Mouse (Mus musculus): ENCODE data around the gene Ankrd33. TPM values are rescaled to one million over a fixed set of nuclear protein-coding genes. Genes with fewer than 3 reads are reported as not detected.

The Ankrd33 gene
- polyA plus RNA-seq, 1 experiment from 2014 or later, result not detected

GRCm38 (mm10) chr15:101144779-101145178 is 29.2 kb downstream of the Ankrd33 start:
- Histone ChIP-seq H3K9ac (replicated peaks; ENCODE audit: low read length) (no peak overlapping the region), H3K4me2 (ENCODE audit: low read length) (no peak overlapping the region), H3K9me3 (ENCODE audit: control insufficient read depth, low read length) (no peaks in the 10 kb centered on the region), H3K4me3 (replicated peaks; ENCODE audit: low read depth, low read length) (no peak overlapping the region), H3K27ac (replicated peaks; ENCODE audit: low read depth, low read length) (no peak overlapping the region), H3K4me1 (ENCODE audit: control insufficient read depth, insufficient read depth, low read length) (peaks cover 18% of the 10 kb centered on the region; the same call in 1 of the 2 replicates), H3K27me3 (ENCODE audit: control insufficient read depth, insufficient read depth, low read length) (no peaks in the 10 kb centered on the region), H3K36me3 (ENCODE audit: control insufficient read depth, insufficient read depth, low read length) (no peaks in the 10 kb centered on the region)
- 85% methylated on average over 8 of the region's 8 CpGs for WGBS
- no peak for ATAC-seq (ENCODE audit: low FRiP score, low TSS enrichment)
- no peak for DNase-seq

GRCm38 (mm10) chr15:101145424-101146099 is 30.0 kb downstream of the Ankrd33 start:
- peak; percentile 88 for ATAC-seq (ENCODE audit: low FRiP score, low TSS enrichment)
- no peak overlapping the region for H3K4me3 ChIP-seq (replicated peaks; ENCODE audit: low read depth, low read length)

GRCm38 (mm10) chr15:101146100-101146965 is 30.8 kb downstream of the Ankrd33 start:
- WGBS, result 69% methylated on average over 15 of the region's 15 CpGs
- H3K9ac ChIP-seq (replicated peaks; ENCODE audit: low read length), result no peak overlapping the region
- ATAC-seq (ENCODE audit: low FRiP score, low TSS enrichment), result no peak

More at GRCm38 (mm10) chr15:101145424-101146099, 30.0 kb downstream of the Ankrd33 start:
- H3K4me1 ChIP-seq (ENCODE audit: control insufficient read depth, insufficient read depth, low read length), result peaks cover 11% of the 10 kb centered on the region; the same call in 1 of the 2 replicates
- no peaks in the 10 kb centered on the region for H3K9me3 ChIP-seq (ENCODE audit: control insufficient read depth, low read length)
- H3K27me3 ChIP-seq (ENCODE audit: control insufficient read depth, insufficient read depth, low read length), result no peaks in the 10 kb centered on the region
- peak; percentile 94 for DNase-seq
- no peak overlapping the region for H3K27ac ChIP-seq (replicated peaks; ENCODE audit: low read depth, low read length)
- peak overlapping the region; percentile 21; the same call in 1 of the 2 replicates for H3K4me2 ChIP-seq (ENCODE audit: low read length)
- WGBS, result 8% methylated on average over 19 of the region's 19 CpGs
- H3K9ac ChIP-seq (replicated peaks; ENCODE audit: low read length), result no peak overlapping the region
- H3K36me3 ChIP-seq (ENCODE audit: control insufficient read depth, insufficient read depth, low read length), result no peaks in the 10 kb centered on the region

GRCm38 (mm10) chr15:101147115-101147909 is 31.8 kb downstream of the Ankrd33 start:
- Histone ChIP-seq H3K36me3 (ENCODE audit: control insufficient read depth, insufficient read depth, low read length) (no peaks in the 10 kb centered on the region), H3K27ac (replicated peaks; ENCODE audit: low read depth, low read length) (no peak overlapping the region), H3K27me3 (ENCODE audit: control insufficient read depth, insufficient read depth, low read length) (no peaks in the 10 kb centered on the region), H3K4me3 (replicated peaks; ENCODE audit: low read depth, low read length) (no peak overlapping the region), H3K9ac (replicated peaks; ENCODE audit: low read length) (no peak overlapping the region), H3K9me3 (ENCODE audit: control insufficient read depth, low read length) (no peaks in the 10 kb centered on the region), H3K4me1 (ENCODE audit: control insufficient read depth, insufficient read depth, low read length) (peaks cover 7% of the 10 kb centered on the region; the same call in 1 of the 2 replicates), H3K4me2 (ENCODE audit: low read length) (no peak overlapping the region)
- DNase-seq (no peak), ATAC-seq (ENCODE audit: low FRiP score, low TSS enrichment) (no peak)
- 74% methylated on average over 16 of the region's 16 CpGs for WGBS

More at GRCm38 (mm10) chr15:101146100-101146965, 30.8 kb downstream of the Ankrd33 start:
- Histone ChIP-seq H3K9me3 (ENCODE audit: control insufficient read depth, low read length) (no peaks in the 10 kb centered on the region), H3K36me3 (ENCODE audit: control insufficient read depth, insufficient read depth, low read length) (no peaks in the 10 kb centered on the region), H3K4me2 (ENCODE audit: low read length) (no peak overlapping the region), H3K27ac (replicated peaks; ENCODE audit: low read depth, low read length) (no peak overlapping the region), H3K4me3 (replicated peaks; ENCODE audit: low read depth, low read length) (no peak overlapping the region), H3K27me3 (ENCODE audit: control insufficient read depth, insufficient read depth, low read length) (no peaks in the 10 kb centered on the region), H3K4me1 (ENCODE audit: control insufficient read depth, insufficient read depth, low read length) (peaks cover 7% of the 10 kb centered on the region; the same call in 1 of the 2 replicates)
- DNase-seq, result no peak

GRCm38 (mm10) chr15:101147910-101148273 is 32.3 kb downstream of the Ankrd33 start:
- no peak overlapping the region for H3K4me3 ChIP-seq (replicated peaks; ENCODE audit: low read depth, low read length)
- H3K36me3 ChIP-seq (ENCODE audit: control insufficient read depth, insufficient read depth, low read length), result no peaks in the 10 kb centered on the region
- 34% methylated on average over 6 of the region's 6 CpGs for WGBS
- DNase-seq (no peak), ATAC-seq (ENCODE audit: low FRiP score, low TSS enrichment) (no peak)
- no peaks in the 10 kb centered on the region for H3K9me3 ChIP-seq (ENCODE audit: control insufficient read depth, low read length)
- no peaks in the 10 kb centered on the region for H3K27me3 ChIP-seq (ENCODE audit: control insufficient read depth, insufficient read depth, low read length)
- no peak overlapping the region for H3K4me2 ChIP-seq (ENCODE audit: low read length)
- peaks cover 7% of the 10 kb centered on the region; the same call in 1 of the 2 replicates for H3K4me1 ChIP-seq (ENCODE audit: control insufficient read depth, insufficient read depth, low read length)
- no peak overlapping the region for H3K9ac ChIP-seq (replicated peaks; ENCODE audit: low read length)
- H3K27ac ChIP-seq (replicated peaks; ENCODE audit: low read depth, low read length), result no peak overlapping the region

GRCm38 (mm10) chr15:101148604-101149003 is 33.0 kb downstream of the Ankrd33 start:
- Histone ChIP-seq H3K4me1 (ENCODE audit: control insufficient read depth, insufficient read depth, low read length) (peaks cover 7% of the 10 kb centered on the region; the same call in 1 of the 2 replicates), H3K4me2 (ENCODE audit: low read length) (no peak overlapping the region), H3K9ac (replicated peaks; ENCODE audit: low read length) (no peak overlapping the region), H3K4me3 (replicated peaks; ENCODE audit: low read depth, low read length) (no peak overlapping the region), H3K9me3 (ENCODE audit: control insufficient read depth, low read length) (no peaks in the 10 kb centered on the region), H3K27ac (replicated peaks; ENCODE audit: low read depth, low read length) (no peak overlapping the region), H3K36me3 (ENCODE audit: control insufficient read depth, insufficient read depth, low read length) (no peaks in the 10 kb centered on the region), H3K27me3 (ENCODE audit: control insufficient read depth, insufficient read depth, low read length) (no peaks in the 10 kb centered on the region)
- 73% methylated on average over 6 of the region's 6 CpGs for WGBS
- no peak for DNase-seq
- no peak for ATAC-seq (ENCODE audit: low FRiP score, low TSS enrichment)

- Histone ChIP-seq H3K4me2 (ENCODE audit: low read length) (no peak overlapping the region), H3K27me3 (ENCODE audit: control insufficient read depth, insufficient read depth, low read length) (no peaks in the 10 kb centered on the region), H3K4me3 (replicated peaks; ENCODE audit: low read depth, low read length) (no peak overlapping the region), H3K36me3 (ENCODE audit: control insufficient read depth, insufficient read depth, low read length) (no peaks in the 10 kb centered on the region), H3K27ac (replicated peaks; ENCODE audit: low read depth, low read length) (no peak overlapping the region), H3K4me1 (ENCODE audit: control insufficient read depth, insufficient read depth, low read length) (peaks cover 7% of the 10 kb centered on the region; the same call in 1 of the 2 replicates), H3K9ac (replicated peaks; ENCODE audit: low read length) (no peak overlapping the region), H3K9me3 (ENCODE audit: control insufficient read depth, low read length) (no peaks in the 10 kb centered on the region)
- DNase-seq (no peak), ATAC-seq (ENCODE audit: low FRiP score, low TSS enrichment) (no peak)
- WGBS, result 78% methylated on average over 9 of the region's 9 CpGs
These were observed 36.1 kb downstream of the Ankrd33 start for GRCm38 (mm10) chr15:101151409-101152261.
